Mouse (Mus musculus) forebrain, embryonic 14.5 days (tissue): ENCODE results near the gene Bmp6. TPM values are rescaled to one million over a fixed set of nuclear protein-coding genes. Genes with fewer than 3 reads are reported as not detected.

Experiments used
- ATAC-seq: fragments of 200-750 bp; cut with Nextera tagmentation; 2 replicates; pipeline ENCODE4 v1.8.0; 2017; ENCODE audit warnings: mild to moderate bottlenecking, moderate library complexity
- DNase-seq: peaks from one replicate; pipeline ENCODE4 v3.0.0-alpha.2; 2015; ENCODE audit warnings: low spot score
- H3K27ac ChIP-seq: fragments of 300-500 bp; sonication (generic); 2 replicates; pipeline ENCODE4 v1.5.1; 2014; ENCODE audit warnings: low read depth, mild to moderate bottlenecking, control low read depth, low read length, moderate library complexity
- H3K27me3 ChIP-seq: fragments of 300-500 bp; sonication (generic); replicated peaks from 2 replicates; pipeline ENCODE4 v1.6.1; 2014; ENCODE audit warnings: low read length, control low read depth, mixed read lengths; ENCODE audit not compliant: control insufficient read depth, insufficient read depth
- H3K36me3 ChIP-seq: fragments of 300-500 bp; sonication (generic); 2 replicates; pipeline ENCODE4 v1.6.1; 2014; ENCODE audit warnings: low read length, control low read depth; ENCODE audit not compliant: control insufficient read depth, insufficient read depth
- H3K4me1 ChIP-seq: fragments of 300-500 bp; sonication (generic); 2 replicates; pipeline ENCODE4 v1.6.1; 2014; ENCODE audit warnings: antibody characterized with exemption, low read length, control low read depth; ENCODE audit not compliant: control insufficient read depth, insufficient read depth
- H3K4me2 ChIP-seq: fragments of 300-500 bp; sonication (generic); 2 replicates; pipeline ENCODE4 v1.6.1; 2014; ENCODE audit warnings: mild to moderate bottlenecking, control low read depth, low read length
- H3K4me3 ChIP-seq: fragments of 300-500 bp; sonication (generic); 2 replicates; pipeline ENCODE4 v1.5.1; 2014; ENCODE audit warnings: low read depth, low read length, control low read depth
- H3K9ac ChIP-seq: fragments of 300-500 bp; sonication (generic); 2 replicates; pipeline ENCODE4 v1.6.1; 2014; ENCODE audit warnings: mild to moderate bottlenecking, low read length, control low read depth, moderate library complexity
- H3K9me3 ChIP-seq: fragments of 300-500 bp; sonication (generic); replicated peaks from 2 replicates; pipeline ENCODE4 v1.6.1; 2016; ENCODE audit warnings: low read length, control low read depth, mixed read lengths; ENCODE audit not compliant: control insufficient read depth
- WGBS: fragments of 180-500 bp; shearing (Covaris S2); extraction: QIAGEN DNeasy Blood & Tissue Kit; methylation state at CpG from one replicate; pipeline ENCODE4 v1.1.7; 2014; 5-methylcytosine and 5-hydroxymethylcytosine counted together
- polyA plus RNA-seq: library from polyadenylated mRNA; unstranded; fragments of >200 nt; fragmentation: Nextera tagmentation; extraction: Ambion mirVana; gene quantifications from 2 replicates; pipeline ENCODE4 v1.2.1, GENCODE M21; 2014

The Bmp6 gene
- polyA plus RNA-seq, 1 experiment from 2014 or later: 2.6 TPM

DNA sequence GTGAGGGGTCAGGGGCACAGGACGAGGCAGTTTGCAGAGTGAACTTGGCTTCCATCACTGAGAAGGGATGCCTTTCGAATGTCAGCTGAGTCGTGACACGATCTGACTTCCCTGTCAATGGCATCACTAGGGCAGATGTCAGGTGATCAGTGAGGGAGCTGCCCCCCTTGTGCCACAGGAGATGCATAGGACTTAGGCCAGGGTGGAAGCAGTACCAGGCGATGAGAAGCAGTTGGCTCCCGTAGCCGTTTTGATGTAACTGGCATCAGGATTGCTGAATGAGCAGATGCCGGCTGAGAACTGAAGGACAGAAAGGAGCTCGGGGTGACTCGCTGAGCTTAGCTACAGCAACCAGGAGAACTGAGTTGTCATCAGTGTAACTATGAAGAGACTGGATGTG, 188.6 kb downstream of the Bmp6 start:
- Histone ChIP-seq H3K27ac (no peak overlapping the region), H3K4me2 (no peak overlapping the region), H3K27me3 (no peaks in the 10 kb centered on the region), H3K4me1 (no peaks in the 10 kb centered on the region), H3K4me3 (no peak overlapping the region), H3K9me3 (no peaks in the 10 kb centered on the region), H3K36me3 (no peaks in the 10 kb centered on the region), H3K9ac (no peak overlapping the region)
- DNase-seq (no peak), ATAC-seq (no peak)
- 92% methylated on average over 10 of the region's 10 CpGs for WGBS

DNA sequence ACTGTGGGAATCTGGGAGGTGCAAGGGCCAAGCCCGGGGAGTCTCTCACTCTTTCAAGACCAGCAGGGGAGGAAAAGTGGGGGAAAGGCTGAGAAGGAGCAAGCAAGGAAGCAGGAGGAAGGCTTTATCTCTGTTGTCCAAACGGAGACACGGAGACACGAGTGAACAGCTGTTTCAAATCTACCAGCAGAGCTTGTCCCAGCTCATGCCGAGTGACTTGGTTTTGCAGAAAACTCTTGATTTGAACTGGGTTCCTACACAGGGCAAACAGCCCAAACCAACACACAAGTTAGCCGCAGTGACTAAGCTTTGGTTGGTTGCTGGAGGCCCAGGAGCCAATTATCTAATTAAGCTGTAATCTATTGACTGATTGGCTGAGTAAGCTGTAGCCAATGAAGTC, 189.1 kb downstream of the Bmp6 start:
- H3K4me3 ChIP-seq: no peak overlapping the region
- H3K4me1 ChIP-seq: no peaks in the 10 kb centered on the region
- no peak overlapping the region for H3K9ac ChIP-seq
- no peak overlapping the region for H3K27ac ChIP-seq
- no peaks in the 10 kb centered on the region for H3K36me3 ChIP-seq
- H3K4me2 ChIP-seq: no peak overlapping the region
- no peaks in the 10 kb centered on the region for H3K9me3 ChIP-seq
- no peaks in the 10 kb centered on the region for H3K27me3 ChIP-seq
- WGBS: 56% methylated on average over 6 of the region's 6 CpGs
- DNase-seq (no peak), ATAC-seq (no peak)

DNA sequence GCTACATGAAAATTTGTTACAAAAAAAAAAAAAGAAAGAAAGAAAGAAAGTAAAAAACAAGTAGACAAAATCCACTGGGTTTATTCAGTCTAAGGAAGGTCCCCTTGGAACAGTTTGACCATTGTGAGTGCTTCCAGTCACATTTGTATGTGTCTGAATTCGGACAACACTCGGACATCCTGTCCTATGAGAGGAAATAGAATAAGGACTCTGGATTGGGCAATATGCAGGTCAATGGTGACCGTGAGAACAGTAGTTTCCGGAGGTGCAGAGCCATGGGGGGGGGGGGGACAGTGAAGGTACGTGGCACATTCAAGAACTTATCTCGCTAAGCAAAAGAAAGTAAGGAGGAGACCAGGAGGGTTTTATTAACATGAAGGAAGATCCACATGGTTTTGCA, 189.8 kb downstream of the Bmp6 start:
- ATAC-seq (no peak), DNase-seq (no peak)
- H3K9me3 ChIP-seq: no peaks in the 10 kb centered on the region
- no peaks in the 10 kb centered on the region for H3K27me3 ChIP-seq
- no peak overlapping the region for H3K27ac ChIP-seq
- no peak overlapping the region for H3K4me2 ChIP-seq
- no peak overlapping the region for H3K4me3 ChIP-seq
- no peak overlapping the region for H3K9ac ChIP-seq
- H3K4me1 ChIP-seq: no peaks in the 10 kb centered on the region
- WGBS: 88% methylated on average over 6 of the region's 6 CpGs
- no peaks in the 10 kb centered on the region for H3K36me3 ChIP-seq

DNA sequence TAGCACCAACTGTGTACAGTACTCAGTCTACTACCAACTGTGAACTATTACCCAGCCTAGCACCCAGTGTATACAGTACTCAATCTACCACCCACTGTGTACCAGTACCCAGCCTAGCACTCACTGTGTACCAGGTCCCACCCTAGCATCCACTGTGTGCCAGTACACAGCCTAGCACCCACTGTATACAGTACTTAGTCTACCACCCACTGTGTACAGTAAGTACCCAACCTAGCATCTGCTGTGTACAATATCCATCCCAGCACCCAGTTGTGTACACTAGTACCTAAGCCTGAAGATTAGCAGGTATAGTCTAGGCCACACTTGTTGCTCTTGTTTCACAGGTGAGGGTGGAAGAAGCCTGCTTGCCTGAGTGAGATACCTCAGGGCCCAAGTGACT, 192.6 kb downstream of the Bmp6 start:
- Histone ChIP-seq H3K27me3 (no peaks in the 10 kb centered on the region), H3K4me3 (no peak overlapping the region), H3K4me1 (no peaks in the 10 kb centered on the region), H3K36me3 (no peaks in the 10 kb centered on the region), H3K27ac (no peak overlapping the region), H3K9ac (no peak overlapping the region), H3K4me2 (no peak overlapping the region), H3K9me3 (no peaks in the 10 kb centered on the region)
- ATAC-seq: no peak
- DNase-seq: no peak

DNA sequence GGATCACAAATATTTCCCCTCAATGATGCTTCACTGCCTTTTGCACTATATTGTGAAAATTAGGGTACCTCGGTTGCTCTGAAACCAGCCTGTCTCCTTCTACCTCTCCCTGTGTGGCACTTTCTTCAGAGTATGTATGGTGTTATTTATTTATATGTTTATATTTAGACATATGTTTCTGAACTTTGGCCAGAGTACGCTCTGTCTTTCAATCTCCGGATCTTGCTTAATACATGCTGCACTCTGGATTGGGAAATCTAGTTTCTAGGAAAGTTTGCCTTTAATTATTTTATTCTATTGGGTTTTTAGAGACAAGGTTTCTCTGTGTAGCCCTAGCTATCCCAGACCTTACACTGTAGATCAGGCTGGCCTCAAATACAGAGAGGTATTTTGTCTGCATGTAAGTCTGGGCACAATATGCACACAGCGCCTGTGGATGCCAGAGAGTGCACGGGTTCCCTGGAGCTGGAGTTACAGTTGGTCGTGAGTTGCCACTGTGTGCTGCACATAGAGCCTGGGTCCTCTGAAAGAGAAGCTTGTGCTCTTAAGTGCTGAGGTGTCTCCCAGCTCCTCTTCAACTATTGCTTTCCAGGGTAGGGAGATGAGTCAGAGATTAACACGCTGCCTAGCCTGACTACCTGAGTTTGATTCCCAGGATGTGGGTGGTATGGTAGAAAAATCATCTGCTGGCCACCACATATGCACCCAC, 194.4 kb downstream of the Bmp6 start:
- no peaks in the 10 kb centered on the region for H3K36me3 ChIP-seq

DNA sequence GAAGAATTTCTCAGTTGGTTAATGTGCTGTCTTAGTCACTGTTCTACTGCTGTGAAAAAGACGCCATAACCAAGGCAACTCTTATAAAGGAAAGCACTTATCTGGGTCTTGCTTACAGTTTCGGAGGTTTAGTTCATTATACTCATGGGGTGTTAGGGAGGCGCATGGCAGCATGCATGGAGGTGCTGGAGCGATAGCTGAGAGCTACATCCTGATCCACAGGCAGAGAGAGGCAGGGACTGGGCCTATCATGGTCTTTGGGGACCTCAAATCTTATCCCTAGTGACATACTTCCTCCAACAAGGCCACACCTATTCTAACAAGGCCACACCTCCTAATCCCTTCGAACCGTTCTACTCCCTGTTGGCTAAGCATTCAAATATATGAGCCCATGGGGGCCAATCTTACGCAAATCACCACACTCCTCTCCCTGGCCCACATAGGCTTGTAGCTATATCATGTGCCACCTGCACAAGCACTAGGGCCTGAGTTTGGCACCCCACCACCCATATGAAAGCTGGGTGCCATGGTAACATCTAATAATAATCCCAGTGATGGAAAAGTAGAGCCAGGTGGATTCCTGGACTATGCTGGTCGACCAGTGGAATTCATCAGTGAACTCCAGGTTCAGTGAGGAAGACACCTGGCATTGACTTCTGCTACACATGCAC, 198.7 kb downstream of the Bmp6 start:
- Histone ChIP-seq H3K27ac (no peak overlapping the region), H3K4me2 (no peak overlapping the region), H3K4me3 (no peak overlapping the region), H3K9ac (no peak overlapping the region), H3K9me3 (no peaks in the 10 kb centered on the region), H3K36me3 (no peaks in the 10 kb centered on the region), H3K27me3 (no peaks in the 10 kb centered on the region), H3K4me1 (no peaks in the 10 kb centered on the region)
- 60% methylated on average over 8 of the region's 8 CpGs for WGBS
- ATAC-seq: no peak
- no peak for DNase-seq

More for the DNA sequence above, 194.4 kb downstream of the Bmp6 start:
- no peaks in the 10 kb centered on the region for H3K9me3 ChIP-seq
- DNase-seq (no peak), ATAC-seq (no peak)
- no peaks in the 10 kb centered on the region for H3K27me3 ChIP-seq
- no peak overlapping the region for H3K27ac ChIP-seq
- H3K4me3 ChIP-seq: no peak overlapping the region
- no peak overlapping the region for H3K4me2 ChIP-seq
- H3K9ac ChIP-seq: no peak overlapping the region
- no peaks in the 10 kb centered on the region for H3K4me1 ChIP-seq
- WGBS: 89% methylated on average over 7 of the region's 7 CpGs

DNA sequence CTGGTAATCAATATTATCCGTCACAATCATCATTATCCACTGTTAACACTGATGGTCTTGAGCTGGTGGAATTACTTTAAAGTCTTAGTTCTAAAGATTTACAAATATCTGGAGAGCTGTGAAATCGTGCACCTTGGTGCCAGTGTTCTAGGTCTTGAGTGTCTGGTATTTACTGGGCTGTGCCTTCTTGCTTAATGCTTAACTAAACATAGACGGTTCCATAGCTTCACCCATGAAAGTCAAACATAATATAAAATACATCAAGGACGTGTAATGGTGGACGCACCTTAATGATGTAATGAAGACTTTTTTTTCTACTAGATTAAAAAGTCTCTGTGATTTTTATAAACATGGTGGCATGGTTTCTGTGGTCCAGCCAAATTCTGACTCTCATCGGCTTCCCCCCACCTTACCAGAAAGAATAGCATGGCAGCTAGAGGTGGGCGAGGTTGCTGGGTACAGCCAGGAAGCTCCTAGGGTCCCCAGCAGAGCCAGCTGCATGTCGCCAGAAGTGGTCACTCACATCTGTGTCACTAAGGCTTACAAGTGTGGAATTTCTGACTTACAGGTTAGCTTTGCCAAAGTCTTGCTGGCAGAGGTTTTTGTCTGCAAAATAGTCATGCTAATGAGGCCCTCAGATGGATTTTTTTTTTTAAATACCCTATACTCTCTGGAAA, 200.0 kb downstream of the Bmp6 start:
- H3K27me3 ChIP-seq: no peaks in the 10 kb centered on the region
- no peaks in the 10 kb centered on the region for H3K36me3 ChIP-seq
- DNase-seq (no peak), ATAC-seq (no peak)
- H3K27ac ChIP-seq: no peak overlapping the region
- H3K4me2 ChIP-seq: no peak overlapping the region
- no peaks in the 10 kb centered on the region for H3K9me3 ChIP-seq
- H3K4me3 ChIP-seq: no peak overlapping the region
- no peaks in the 10 kb centered on the region for H3K4me1 ChIP-seq
- WGBS: 88% methylated on average over 8 of the region's 8 CpGs
- H3K9ac ChIP-seq: no peak overlapping the region

DNA sequence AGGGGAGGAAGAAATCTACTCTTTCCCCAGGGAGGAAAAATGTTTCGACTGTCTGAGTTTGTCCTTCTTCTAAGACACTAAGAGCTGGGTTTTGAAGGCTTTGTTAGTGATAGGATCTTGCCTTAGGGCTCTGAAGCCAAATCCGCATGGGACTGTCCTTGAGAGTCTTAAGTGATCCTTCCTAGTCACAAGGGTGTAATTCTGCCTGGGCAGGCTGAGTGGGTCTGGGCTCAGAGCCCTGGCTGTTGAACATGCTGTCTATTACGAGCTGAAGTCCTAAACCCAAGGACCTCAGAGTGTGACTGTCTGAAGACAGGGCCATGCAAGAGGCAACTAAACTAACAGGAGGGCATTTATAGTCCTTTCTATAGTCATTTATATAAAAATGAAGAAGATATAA, 200.6 kb downstream of the Bmp6 start:
- Histone ChIP-seq H3K27ac (no peak overlapping the region), H3K9ac (no peak overlapping the region), H3K27me3 (no peaks in the 10 kb centered on the region), H3K4me3 (no peak overlapping the region), H3K4me1 (no peaks in the 10 kb centered on the region), H3K36me3 (no peaks in the 10 kb centered on the region), H3K4me2 (no peak overlapping the region), H3K9me3 (no peaks in the 10 kb centered on the region)
- ATAC-seq (no peak), DNase-seq (no peak)
- whole genome bisulfite sequencing: 74% methylated on average over 3 of the region's 3 CpGs

DNA sequence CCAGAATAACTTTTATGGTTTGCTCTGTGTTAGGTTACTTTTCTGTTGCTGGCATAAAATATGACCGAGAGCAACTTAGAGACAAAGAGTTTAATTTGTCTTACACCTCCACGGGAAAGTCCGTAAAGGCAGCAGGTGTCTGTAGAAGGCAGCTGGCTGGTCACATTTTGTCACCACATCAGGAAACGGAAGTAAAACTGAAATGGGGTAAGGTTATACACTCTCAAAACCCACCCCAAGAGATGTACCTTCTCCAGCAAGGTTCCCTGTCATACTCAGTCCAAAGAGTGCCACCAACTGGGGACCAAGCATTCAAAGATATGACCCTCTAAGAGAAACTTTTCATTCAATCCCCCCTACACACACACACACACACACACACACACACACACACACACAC, 201.8 kb downstream of the Bmp6 start:
- H3K27ac ChIP-seq: no peak overlapping the region

More for the DNA sequence above, 201.8 kb downstream of the Bmp6 start:
- Histone ChIP-seq H3K4me1 (no peaks in the 10 kb centered on the region), H3K9me3 (no peaks in the 10 kb centered on the region), H3K4me3 (no peak overlapping the region), H3K36me3 (no peaks in the 10 kb centered on the region), H3K9ac (no peak overlapping the region), H3K27me3 (no peaks in the 10 kb centered on the region), H3K4me2 (no peak overlapping the region)
- ATAC-seq: no peak
- DNase-seq: no peak
- 84% methylated on average over 4 of the region's 4 CpGs for WGBS
